Mouse (Mus musculus) liver, postnatal 0 days (tissue): Measurements from ENCODE around the gene Gm21972. TPM values are rescaled to one million over a fixed set of nuclear protein-coding genes. Genes with fewer than 3 reads are reported as not detected.

Experiments used
- ATAC-seq: fragments of 200-750 bp; cut with Nextera tagmentation; 2 replicates; pipeline ENCODE4 v1.8.0; 2017; ENCODE audit warnings: mild to moderate bottlenecking, moderate library complexity
- DNase-seq: peaks from one replicate; pipeline ENCODE4 v3.0.0-alpha.2; 2016
- H3K27ac ChIP-seq: fragments of 300-500 bp; sonication (generic); 2 replicates; pipeline ENCODE4 v1.5.1; 2014; ENCODE audit warnings: antibody characterized with exemption, moderate library complexity, mild to moderate bottlenecking, low read depth
- H3K27me3 ChIP-seq: fragments of 300-500 bp; sonication (generic); 2 replicates; pipeline ENCODE4 v1.6.1; 2014; ENCODE audit warnings: low read length, control low read depth, mixed read lengths; ENCODE audit not compliant: insufficient read depth
- H3K36me3 ChIP-seq: fragments of 300-500 bp; sonication (generic); replicated peaks from 2 replicates; pipeline ENCODE4 v1.6.1; 2014; ENCODE audit warnings: mild to moderate bottlenecking, control low read depth, low read length, moderate library complexity, mixed read lengths; ENCODE audit not compliant: insufficient read depth
- H3K4me1 ChIP-seq: fragments of 300-500 bp; sonication (generic); 2 replicates; pipeline ENCODE4 v1.6.1; 2014; ENCODE audit warnings: antibody characterized with exemption, mild to moderate bottlenecking, control low read depth; ENCODE audit not compliant: insufficient read depth
- H3K4me2 ChIP-seq: fragments of 300-500 bp; sonication (generic); 2 replicates; pipeline ENCODE4 v1.6.1; 2014; ENCODE audit warnings: low read depth, mild to moderate bottlenecking, low read length, moderate library complexity, mixed read lengths
- H3K4me3 ChIP-seq: fragments of 300-500 bp; sonication (generic); 2 replicates; pipeline ENCODE4 v1.5.1; 2014; ENCODE audit warnings: low read depth, low read length
- H3K9ac ChIP-seq: fragments of 300-500 bp; sonication (generic); replicated peaks from 2 replicates; pipeline ENCODE4 v1.6.1; 2014; ENCODE audit warnings: mild to moderate bottlenecking, moderate library complexity
- H3K9me3 ChIP-seq: fragments of 300-500 bp; sonication (generic); 2 replicates; pipeline ENCODE4 v1.6.1; 2016; ENCODE audit warnings: mild to moderate bottlenecking, control low read depth, low read length, mixed read lengths
- CTCF ChIP-seq: sonication (generic); IDR thresholded peaks from 2 replicates; pipeline ENCODE4 v1.5.1; 2016; ENCODE audit warnings: antibody characterized with exemption, low read depth
- EP300 ChIP-seq: IDR thresholded peaks from 2 replicates; pipeline ENCODE4 v1.6.1; 2016; ENCODE audit warnings: antibody characterized with exemption, low read depth, mild to moderate bottlenecking
- WGBS: fragments of 180-500 bp; shearing (Covaris S2); extraction: QIAGEN DNeasy Blood & Tissue Kit; methylation state at CpG from one replicate; pipeline ENCODE4 v1.1.7; 2014; ENCODE audit not compliant: insufficient replicate concordance; 5-methylcytosine and 5-hydroxymethylcytosine counted together
- polyA plus RNA-seq: library from polyadenylated mRNA; unstranded; fragments of >200 nt; fragmentation: Nextera tagmentation; extraction: Ambion mirVana; gene quantifications from 2 replicates; pipeline ENCODE4 v1.2.1, GENCODE M21; 2015

Gm21972 gene
- polyA plus RNA-seq, 1 experiment from 2014 or later = not detected

DNA sequence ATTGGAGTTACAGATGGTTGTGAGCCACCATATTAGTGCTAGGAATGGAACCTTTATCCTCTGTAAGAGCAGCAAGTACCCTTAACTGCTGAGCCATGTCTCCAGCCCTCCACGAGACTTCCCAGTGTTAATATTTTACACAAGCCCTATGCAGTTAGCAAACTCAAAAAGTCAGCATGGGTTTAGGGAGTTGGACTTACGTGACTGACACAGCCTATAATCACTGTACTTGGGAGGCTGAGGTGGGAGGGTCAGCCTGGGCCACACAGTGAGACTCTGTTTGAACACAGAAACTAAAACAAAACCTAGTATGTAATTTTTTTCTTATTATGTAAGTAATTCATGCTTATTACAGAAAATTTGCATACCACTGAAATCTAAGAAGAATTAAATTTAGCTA is 54.8 kb downstream of the Gm21972 start:
- H3K4me2 ChIP-seq = no peak overlapping the region
- 80% methylated on average over 2 of the region's 2 CpGs for WGBS
- H3K9me3 ChIP-seq = no peaks in the 10 kb centered on the region
- DNase-seq (no peak), ATAC-seq (no peak)
- no peak for TF ChIP-seq CTCF
- no peak for TF ChIP-seq EP300
- H3K9ac ChIP-seq = no peak overlapping the region
- H3K36me3 ChIP-seq = no peaks in the 10 kb centered on the region; the same call in 1 of the 2 replicates
- H3K27me3 ChIP-seq = no peaks in the 10 kb centered on the region
- H3K4me1 ChIP-seq = no peaks in the 10 kb centered on the region
- H3K4me3 ChIP-seq = no peak overlapping the region
- H3K27ac ChIP-seq = no peak overlapping the region

DNA sequence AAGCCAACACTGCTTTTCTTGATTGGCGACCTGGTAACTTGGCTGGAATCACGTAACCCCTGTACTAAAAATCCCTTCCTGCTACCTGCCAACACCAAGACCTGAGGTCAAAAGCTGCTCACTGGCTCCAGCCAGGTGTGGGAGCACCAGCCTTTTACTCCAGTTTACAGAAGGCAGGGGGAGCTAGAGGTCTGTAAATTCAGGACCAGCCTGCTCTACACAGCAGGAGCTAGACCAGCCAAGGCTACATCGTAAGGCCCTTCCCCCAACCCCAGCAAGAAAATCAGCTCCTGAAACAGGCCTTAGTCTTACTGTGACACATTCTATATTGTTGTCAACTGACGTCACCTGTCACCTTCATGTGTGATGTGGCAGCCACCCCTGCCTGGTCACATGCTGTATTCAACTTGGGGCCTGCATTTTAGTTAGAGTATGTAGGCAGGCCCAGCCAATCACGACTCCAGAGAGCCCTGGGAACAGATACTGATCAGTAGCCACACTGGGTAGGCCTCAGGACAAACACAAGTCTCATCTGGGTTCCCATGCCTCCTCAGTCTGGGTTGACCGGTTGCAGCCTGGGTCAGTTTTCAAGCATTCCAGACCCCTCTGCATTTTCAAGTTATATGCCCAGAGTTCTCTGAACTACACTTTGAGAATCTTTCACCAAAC is 55.7 kb downstream of the Gm21972 start:
- no peak overlapping the region for H3K9ac ChIP-seq
- no peak overlapping the region for H3K4me2 ChIP-seq
- 77% methylated on average over 6 of the region's 6 CpGs for whole genome bisulfite sequencing
- TF ChIP-seq EP300 (no peak), CTCF (peak; percentile 51)
- DNase-seq = no peak
- no peaks in the 10 kb centered on the region; the same call in 1 of the 2 replicates for H3K36me3 ChIP-seq
- H3K27me3 ChIP-seq = no peaks in the 10 kb centered on the region
- no peaks in the 10 kb centered on the region for H3K4me1 ChIP-seq
- H3K27ac ChIP-seq = no peak overlapping the region
- no peaks in the 10 kb centered on the region for H3K9me3 ChIP-seq
- H3K4me3 ChIP-seq = no peak overlapping the region
- no peak for ATAC-seq

DNA sequence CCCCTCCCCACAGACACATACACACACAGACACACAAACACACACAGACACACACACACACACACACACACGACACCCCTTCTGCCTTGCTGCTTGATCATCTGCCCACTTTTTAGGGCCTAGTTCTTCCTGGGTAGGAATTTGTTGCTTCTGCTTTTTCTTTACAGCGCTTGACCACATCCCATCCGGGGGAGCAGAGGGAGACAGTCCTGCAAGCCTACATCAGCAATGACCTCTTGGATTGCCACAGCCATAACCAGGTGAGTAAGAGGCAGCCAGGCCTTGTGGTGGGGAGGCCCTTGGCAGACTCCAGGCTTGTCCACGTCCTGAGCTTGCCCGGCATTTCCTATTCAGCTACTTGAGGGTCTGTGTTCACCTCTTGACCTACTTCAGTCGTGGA is 57.4 kb downstream of the Gm21972 start:
- H3K27ac ChIP-seq = no peak overlapping the region
- DNase-seq (no peak), ATAC-seq (no peak)
- 59% methylated on average over 6 of the region's 6 CpGs for whole genome bisulfite sequencing
- no peak for TF ChIP-seq CTCF
- no peak for TF ChIP-seq EP300
- H3K9ac ChIP-seq = no peak overlapping the region
- no peaks in the 10 kb centered on the region for H3K9me3 ChIP-seq
- H3K4me3 ChIP-seq = no peak overlapping the region
- H3K4me1 ChIP-seq = no peaks in the 10 kb centered on the region
- no peaks in the 10 kb centered on the region; the same call in 1 of the 2 replicates for H3K36me3 ChIP-seq
- H3K27me3 ChIP-seq = no peaks in the 10 kb centered on the region
- no peak overlapping the region for H3K4me2 ChIP-seq

DNA sequence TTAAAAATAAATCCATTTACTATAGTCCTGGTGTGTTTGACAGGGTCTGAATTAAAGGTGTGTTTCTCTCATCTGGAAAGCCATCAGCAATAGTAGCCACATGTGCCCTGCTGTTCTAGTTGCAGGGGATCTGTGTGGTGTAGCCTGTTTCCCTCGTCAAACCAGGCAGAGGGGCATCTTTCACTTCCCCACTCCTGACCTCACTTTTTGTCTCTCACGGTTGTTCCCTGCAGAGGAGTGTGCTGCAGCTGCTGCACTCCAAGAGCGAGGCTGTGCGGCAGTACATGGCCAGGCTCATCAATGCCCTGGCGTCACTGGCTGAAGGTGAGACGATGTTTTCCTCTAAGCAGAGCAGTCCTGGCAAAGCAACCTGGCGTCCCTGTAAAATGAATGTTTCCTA is 60.6 kb downstream of the Gm21972 start:
- H3K9me3 ChIP-seq = no peaks in the 10 kb centered on the region
- TF ChIP-seq CTCF (no peak), EP300 (no peak)
- H3K4me2 ChIP-seq = no peak overlapping the region
- no peak overlapping the region for H3K4me3 ChIP-seq
- WGBS = 71% methylated on average over 7 of the region's 7 CpGs
- H3K9ac ChIP-seq = no peak overlapping the region
- H3K4me1 ChIP-seq = no peaks in the 10 kb centered on the region
- ATAC-seq (no peak), DNase-seq (no peak)
- peaks cover 9% of the 10 kb centered on the region; the same call in 1 of the 2 replicates for H3K36me3 ChIP-seq
- H3K27me3 ChIP-seq = no peaks in the 10 kb centered on the region
- H3K27ac ChIP-seq = no peak overlapping the region

DNA sequence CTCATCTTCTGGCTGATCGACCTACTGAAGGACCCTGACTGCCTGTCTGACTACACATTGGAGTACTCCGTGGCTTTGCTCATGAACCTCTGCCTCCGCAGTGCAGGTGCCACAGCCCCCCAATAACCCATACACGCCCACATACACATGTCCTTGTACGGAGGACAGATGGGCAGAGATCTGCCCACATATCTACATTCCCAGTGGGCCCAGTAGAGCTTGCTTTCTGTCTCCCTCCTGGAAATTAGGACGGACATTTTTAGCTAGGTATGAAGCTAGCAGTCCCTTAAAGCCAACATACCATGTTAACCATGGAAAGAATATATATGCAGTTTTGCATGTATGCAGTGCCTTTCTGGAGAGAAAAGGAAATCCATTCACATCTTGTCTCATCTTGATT is 64.8 kb downstream of the Gm21972 start:
- DNase-seq = no peak
- H3K4me2 ChIP-seq = no peak overlapping the region
- no peak for ATAC-seq
- H3K36me3 ChIP-seq = peaks cover 22% of the 10 kb centered on the region
- TF ChIP-seq EP300 (no peak), CTCF (no peak)
- no peaks in the 10 kb centered on the region for H3K4me1 ChIP-seq
- no peak overlapping the region for H3K27ac ChIP-seq
- H3K9me3 ChIP-seq = no peaks in the 10 kb centered on the region
- WGBS = 87% methylated on average over 6 of the region's 6 CpGs
- no peaks in the 10 kb centered on the region for H3K27me3 ChIP-seq
- no peak overlapping the region for H3K9ac ChIP-seq
- H3K4me3 ChIP-seq = no peak overlapping the region

DNA sequence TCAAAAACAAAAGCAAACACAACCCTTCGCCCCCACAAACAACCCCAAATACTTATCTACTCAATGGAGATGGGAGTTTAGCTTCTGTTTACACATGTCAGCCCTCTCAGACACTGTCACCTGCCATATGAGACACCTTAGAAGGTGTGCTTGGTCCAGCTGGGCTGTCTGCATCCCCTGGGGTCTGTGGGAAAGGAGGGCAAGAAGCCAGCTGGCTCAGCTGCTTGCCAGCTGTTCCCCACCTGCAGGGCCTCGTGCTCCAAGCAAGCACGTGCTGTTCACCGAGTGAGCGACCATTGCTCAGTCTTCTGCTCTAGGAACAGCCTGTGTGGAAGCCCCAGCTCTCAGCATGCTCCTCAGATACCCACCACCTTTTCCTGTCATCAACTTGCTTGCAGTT is 65.6 kb downstream of the Gm21972 start:
- Histone ChIP-seq H3K27ac (no peak overlapping the region), H3K36me3 (peaks cover 25% of the 10 kb centered on the region), H3K4me3 (no peak overlapping the region), H3K4me1 (no peaks in the 10 kb centered on the region), H3K9ac (no peak overlapping the region), H3K9me3 (no peaks in the 10 kb centered on the region), H3K4me2 (no peak overlapping the region), H3K27me3 (no peaks in the 10 kb centered on the region)
- no peak for TF ChIP-seq CTCF
- no peak for TF ChIP-seq EP300
- DNase-seq = no peak
- ATAC-seq = no peak
- 79% methylated on average over 5 of the region's 5 CpGs for WGBS

DNA sequence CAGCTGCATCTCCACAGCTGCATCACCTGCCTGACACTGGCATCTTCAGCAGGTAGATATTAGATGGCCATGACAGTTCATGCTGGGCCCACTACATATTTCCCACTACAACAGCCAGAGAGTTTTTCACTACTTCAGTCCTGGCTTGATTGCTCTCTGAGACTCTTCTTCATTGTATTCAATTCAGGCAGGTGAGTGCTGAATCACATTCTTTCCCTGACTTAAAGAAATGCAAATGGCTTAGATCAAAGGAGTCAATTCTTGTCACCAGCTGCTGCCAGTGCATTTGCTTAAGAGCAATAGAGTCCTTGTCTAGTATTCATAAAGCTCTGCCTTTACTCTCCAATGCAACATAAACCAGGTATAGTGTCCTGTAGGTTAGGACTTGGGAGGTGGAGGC is 67.9 kb downstream of the Gm21972 start:
- H3K4me2 ChIP-seq = no peak overlapping the region
- H3K9ac ChIP-seq = no peak overlapping the region
- no peak overlapping the region for H3K4me3 ChIP-seq
- H3K27ac ChIP-seq = no peak overlapping the region
- DNase-seq (no peak), ATAC-seq (no peak)
- no peaks in the 10 kb centered on the region for H3K9me3 ChIP-seq
- no peak for TF ChIP-seq CTCF
- TF ChIP-seq EP300 = no peak
- peaks cover 25% of the 10 kb centered on the region for H3K36me3 ChIP-seq
- H3K27me3 ChIP-seq = no peaks in the 10 kb centered on the region
- H3K4me1 ChIP-seq = no peaks in the 10 kb centered on the region
